Mouse (Mus musculus) embryo, embryonic 10 days (tissue): ENCODE results near the gene Nfat5.
A peak's percentile ranks its signal among the peaks of the same experiment; 100 is the strongest.

Source experiments
- DNase-seq: peaks from one replicate; pipeline ENCODE4 v3.0.0-alpha.2; 2015; ENCODE audit warnings: low spot score

Gene Nfat5

DNA sequence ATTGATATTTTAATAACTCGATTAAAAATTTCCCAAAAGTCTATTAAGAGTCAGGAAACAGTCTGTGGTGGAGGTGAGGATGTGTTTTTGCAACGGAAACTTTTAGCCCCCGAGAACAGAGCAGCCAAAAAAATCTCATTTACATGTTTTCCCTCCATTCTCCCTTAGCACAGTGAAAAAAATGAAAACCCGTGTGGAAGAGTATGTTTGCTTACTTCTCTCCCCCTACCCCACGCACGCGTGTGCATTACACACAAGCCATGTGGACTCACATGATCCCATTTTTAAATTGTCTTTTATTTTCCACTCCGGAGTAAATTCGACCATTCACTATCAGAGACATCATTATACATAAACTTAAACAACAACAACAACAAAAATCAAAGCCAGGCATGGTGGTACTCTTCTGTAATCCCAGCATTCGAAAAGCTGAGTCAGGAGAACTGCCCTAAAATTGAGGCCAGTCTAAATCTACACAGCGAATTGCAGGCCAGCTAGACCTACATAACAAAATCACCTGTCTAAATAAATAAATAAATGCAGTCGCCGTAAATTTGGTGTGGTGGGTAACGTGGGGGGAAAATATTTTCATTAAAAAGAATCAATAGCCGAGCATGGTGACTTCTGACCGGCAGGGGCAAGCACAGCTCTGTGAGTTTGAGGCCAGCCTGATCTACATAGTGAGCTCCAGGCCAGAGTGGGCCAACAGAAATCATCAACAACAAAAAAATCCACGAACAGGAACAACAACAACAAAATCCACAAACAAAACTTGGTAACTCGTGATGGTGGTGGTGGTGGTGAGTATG, 947 bp upstream of the Nfat5 start:
- peak; percentile 53 for DNase-seq

DNA sequence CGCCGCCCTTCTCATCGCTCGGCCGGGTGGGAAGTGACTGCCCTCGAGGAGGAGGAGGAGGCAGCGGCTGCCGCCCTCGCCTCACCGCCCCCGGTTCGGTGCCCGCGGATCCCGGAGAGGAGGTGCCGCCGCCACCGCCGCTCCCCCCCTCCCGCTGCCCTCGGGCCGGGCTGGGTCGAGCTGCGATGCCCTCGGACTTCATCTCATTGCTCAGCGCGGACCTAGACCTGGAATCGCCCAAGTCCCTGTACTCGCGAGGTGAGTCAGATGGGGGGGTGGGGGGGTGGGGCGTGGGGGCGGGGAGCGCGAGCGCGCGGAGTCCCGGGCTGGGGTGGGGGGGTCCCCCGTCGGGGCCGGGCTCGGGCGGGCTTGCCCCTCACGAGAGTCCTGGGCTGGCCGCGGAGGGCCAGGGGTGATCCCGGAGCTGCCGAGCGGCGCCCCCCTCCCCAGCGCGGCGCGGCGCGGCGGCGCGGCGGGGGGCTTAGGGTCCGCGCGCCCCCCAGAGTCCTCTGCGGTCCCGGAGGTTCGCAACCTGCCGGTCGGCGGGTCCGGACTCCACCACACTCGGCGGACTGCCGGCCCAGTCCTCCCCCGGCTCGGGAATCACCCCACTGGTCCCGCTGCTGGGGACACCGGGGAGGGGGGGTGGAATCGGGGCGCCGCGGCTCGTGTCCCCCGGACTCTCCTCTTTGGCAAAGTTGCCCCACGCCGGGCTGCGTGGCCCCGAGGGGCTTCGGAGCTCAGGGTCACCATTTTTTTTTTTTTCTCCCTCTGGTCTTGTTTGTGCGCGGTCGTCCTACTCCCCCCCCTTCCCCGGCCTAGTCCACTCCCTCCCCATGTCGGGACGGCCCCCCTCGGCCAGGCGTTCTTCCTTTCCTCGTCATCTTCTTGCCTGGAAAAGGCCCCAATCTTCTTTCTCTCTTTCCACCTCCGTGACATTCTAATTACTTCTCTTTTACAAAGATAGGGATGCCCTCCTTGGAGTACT, 665 bp downstream of the Nfat5 start:
- DNase-seq, result peak; percentile 26

DNA sequence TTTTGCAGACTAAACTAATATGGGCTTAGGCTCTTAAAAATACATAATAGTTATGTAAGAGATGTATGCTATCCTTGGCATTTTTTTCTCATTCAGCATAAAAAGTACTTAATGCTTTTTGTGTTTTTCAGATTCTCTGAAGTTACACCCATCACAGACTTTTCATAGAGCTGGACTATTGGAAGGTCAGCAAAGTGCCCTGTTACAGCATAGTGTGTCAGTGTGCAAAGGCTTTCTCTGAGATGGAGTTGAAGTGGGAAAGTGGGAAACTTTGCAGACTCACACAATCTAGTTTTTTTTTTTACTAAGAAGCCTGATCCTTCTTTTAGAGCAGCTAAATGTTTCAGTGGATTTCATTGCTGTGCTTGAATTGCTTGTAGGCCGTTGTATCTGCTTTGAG, 2.2 kb downstream of the Nfat5 start:
- no peak for DNase-seq

DNA sequence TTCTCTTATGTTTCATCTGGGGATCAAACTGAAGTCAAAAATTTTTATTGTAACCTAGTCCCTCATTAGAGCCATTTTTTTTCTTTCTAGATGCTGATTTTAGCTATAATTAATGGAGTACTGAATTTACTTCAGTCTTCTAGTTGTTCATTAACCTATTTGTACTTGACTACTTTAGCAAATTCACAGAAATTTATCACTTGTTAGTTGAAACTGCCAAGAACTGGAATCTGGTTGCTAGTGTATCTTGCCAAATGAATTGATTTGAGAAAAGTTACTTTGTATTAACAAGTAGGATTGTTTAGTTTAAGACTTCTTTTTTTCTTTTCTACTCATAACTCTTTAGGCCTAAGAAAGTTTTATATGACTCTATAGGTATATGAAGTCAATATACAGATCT, 18.6 kb downstream of the Nfat5 start:
- DNase-seq, result no peak

DNA sequence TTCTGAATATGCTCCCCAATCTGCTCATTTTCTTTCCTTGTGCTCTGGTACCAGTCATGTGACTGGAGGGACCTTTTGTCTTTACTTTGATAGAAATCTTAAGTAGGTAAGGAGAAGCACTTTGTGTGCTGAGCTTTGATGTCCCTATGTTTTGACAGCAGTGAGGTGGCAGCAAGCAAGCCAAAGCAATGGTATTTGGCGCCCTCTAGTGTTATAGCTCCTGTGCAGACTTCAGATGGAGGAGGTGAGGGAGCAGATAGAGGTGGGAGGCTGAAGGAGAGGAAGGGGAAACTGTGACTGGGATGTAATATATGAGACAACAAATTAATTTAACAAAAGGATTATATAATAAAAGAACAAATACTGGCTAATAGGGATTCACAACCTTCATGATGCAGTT, 30.9 kb downstream of the Nfat5 start:
- peak; percentile 94 for DNase-seq

DNA sequence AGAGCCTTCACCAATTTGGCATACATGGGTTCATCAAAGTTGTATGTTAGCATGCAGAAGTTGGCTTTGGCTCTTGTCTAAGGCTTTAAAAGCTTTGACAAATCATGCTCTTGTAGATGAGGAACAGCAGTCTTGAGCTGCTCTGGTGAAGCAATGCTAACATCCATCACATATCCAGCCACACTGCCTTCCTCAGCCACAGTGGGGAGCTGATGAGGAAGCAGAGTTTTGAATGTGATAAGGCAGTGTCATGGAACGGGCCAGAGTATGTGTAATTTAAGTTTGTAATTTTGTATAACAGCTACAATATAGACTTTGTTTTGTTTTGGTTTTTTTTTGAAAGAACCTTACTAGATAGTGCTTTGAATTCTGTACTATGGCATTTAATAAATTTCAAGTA, 36.3 kb downstream of the Nfat5 start:
- peak; percentile 35 for DNase-seq

DNA sequence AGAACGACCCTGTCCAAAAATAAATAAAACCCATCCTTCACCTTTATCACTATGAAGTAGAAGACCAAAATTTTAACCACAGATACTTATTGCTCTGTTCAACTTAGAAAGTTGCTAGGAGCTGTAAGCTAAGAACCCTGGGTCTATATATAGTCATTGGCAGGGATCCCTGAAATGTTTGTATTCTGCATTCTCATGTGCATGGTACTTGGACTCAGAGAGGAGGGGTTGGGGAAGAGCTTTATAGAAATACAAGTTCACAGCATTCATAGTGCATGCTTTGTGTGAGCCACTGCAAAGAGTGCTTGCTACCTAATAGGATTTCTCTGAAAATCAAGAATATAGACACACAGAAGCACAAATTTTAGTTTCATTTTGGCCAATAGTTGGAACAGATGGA, 43.2 kb downstream of the Nfat5 start:
- DNase-seq, result no peak

DNA sequence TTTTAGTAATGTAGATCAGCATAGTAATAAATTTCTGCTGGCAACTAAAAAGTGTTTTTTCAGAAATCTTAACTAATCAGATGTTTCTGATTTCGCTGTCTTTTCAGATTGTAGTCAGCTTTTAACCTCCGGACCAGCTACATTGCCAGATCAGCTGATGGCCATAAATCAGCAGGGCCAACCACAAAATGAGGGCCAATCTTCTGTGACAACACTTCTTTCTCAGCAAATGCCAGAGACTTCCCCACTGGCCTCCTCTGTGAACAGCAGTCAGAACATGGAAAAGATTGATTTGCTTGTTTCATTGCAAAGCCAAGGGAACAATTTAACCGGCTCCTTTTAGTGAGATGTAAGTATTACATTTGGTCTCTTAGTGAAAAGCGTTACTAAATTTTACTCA, 77.0 kb downstream of the Nfat5 start:
- no peak for DNase-seq

DNA sequence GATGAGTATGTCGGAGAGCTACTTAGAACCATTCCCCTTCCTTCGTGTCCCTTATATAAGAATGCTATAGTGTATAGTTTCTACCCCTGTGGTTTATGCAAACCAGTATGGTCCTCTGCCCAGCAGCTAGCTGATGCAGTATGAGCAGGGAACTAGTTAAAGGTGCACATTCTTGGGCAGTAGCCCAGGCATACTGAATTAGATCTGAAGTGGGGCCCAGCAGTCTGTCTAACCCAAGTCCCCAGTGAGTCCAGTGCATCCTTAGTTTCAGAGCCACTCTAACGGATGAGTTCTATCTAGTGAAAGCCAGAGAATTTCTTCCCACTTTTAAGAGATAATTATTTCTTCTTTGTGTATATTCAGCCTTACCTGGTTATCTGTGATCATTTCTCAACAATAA, 84.1 kb downstream of the Nfat5 start:
- no peak for DNase-seq

DNA sequence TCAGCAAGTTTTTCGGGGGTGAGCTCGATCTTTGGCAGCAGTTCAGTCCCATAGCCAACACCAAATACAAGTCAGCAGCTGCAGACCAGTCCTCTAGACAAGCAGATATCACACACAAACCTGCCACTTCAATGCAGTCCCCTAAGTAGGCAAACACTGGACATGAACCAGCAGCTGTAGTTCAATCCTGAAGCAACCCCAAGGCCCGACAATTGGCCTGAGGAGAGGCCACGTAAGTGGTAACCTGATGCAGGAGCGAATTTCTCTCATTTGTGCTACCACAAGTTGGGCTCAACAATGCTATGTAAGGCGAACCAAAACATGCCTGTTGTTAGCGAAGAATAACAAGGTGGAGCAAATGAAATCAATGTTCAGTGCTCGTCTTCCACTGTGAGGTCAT, 87.5 kb downstream of the Nfat5 start:
- DNase-seq, result no peak

DNA sequence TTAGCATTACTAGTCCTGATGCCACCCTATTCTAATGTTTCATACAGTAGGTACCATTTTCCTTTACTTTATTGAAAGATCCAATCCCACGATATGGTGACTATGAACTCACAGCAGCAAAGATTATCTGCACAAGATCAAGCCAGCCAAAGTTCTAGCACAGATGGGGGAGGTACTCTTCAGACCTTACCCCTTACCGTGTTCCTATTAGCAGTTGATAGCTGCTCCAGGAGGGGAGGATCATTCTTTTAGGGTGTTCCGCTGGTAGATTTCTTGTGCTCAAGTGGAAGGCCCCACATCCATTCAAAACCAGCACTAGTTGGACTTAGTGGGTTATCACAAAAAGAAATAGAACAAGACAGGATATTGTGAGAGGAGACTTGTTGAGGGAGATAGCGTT, 88.4 kb downstream of the Nfat5 start:
- DNase-seq, result no peak

DNA sequence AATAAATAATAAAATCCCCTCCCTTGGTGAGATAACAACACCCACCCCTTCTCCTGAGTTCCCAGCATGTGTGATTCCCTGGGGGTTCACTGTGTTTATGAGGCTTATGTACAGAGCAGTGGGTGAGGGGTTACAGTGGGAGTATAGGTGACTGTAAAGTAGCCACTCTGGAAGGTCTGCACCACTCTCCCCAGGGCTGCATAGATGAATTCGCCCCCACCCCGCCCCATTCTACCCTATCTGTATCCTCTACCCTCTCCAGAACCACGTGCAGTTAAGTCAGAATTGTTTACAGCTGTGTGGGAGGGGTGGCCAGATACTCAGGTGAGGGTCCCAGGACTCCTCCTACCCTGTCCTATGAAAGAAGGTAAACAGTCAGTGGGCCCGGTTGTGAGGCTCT, 89.6 kb downstream of the Nfat5 start:
- DNase-seq, result no peak

DNA sequence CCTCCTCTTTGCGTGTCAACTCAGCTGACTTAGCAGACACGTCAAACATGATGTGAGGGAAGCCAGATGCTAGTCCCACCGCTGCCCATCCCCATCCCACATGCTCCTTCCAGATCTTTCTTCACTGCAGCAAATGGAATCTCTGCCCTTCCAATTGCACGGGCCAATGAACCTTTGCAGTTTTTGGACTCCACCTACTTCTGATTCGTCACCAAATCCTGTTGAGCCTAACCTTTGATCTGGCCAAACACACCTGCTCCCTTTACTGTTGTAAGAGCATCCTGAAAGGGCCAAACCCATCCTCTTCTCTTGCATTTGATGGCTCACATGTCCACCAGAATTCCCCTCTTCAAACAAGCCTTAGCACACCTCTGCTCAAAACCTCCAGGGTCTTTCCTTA, 91.4 kb downstream of the Nfat5 start:
- no peak for DNase-seq

DNA sequence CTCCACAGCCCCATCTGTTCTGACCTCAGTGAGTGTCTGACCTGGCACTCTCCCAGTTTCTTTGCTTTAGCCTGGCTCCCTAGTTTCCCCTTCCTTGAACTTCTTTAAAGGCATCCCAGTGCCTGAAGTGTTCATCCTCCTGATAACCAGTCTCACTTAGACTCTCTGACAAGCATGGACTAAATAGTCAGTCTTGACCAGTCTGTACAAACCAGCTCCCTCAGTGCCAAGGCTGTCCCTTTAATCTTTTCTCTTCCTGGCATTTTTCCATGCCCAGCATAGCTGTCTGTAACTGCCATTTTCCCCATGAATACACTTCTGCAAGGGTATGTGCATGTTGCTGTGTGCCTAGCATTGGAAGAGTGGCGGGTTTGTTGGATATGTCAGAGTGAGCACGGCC, 91.8 kb downstream of the Nfat5 start:
- no peak for DNase-seq

DNA sequence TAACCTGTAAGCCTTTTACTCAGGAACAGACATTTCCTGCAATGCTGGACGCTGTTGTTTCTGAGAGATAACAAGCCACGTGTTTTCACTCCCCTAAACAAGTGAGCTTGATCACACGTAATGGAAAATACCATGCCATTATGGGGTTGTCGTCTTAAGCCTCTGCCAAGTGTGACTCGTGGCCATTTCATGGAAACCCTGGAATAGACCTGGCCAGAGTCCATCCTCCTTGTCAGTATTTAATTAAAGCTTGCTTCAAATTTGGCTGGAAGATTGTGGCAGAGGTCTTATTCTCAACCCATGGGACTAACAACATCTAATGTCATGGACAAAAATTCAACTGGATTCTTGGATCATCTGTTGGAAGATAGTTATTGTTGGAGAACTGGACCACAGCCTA, 92.9 kb downstream of the Nfat5 start:
- no peak for DNase-seq

DNA sequence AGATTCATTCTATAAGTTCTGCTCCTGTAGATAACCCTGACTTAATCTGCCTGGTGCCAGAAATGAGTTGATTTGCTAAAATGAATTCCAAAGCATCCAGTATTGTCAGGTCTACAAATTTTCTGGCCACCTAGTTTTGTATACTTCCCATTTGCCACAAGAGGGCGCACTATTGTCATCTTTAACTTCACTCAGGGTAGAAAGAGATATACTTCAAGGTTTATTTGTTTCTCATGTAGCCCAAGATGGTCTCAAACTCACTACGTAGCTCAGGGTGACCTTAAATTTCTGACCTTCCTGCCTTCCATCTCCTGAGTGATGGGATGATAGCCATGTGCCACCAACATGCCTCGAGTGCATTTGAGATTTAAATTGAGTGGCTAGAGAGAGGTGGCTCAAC, 93.4 kb downstream of the Nfat5 start:
- peak; percentile 84 for DNase-seq

DNA sequence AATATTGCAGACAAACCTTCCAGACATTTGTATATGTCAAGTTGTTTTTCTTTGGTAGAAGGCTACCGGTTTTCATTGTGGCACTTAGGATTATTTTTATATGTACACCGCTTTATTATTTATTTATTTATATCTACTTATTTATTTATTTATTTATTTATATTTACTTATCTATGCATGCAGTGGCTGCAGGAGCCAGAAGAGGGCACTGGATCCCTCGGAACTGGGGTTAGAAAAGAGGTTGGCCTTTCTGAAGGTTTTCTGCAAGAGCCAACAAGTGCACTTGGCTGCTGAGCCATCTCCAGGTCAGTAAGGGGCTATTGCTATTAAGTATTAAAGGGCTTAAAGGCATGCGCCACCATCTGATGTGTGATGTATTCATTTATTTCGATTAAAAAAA, 94.6 kb downstream of the Nfat5 start:
- DNase-seq, result peak; percentile 56

DNA sequence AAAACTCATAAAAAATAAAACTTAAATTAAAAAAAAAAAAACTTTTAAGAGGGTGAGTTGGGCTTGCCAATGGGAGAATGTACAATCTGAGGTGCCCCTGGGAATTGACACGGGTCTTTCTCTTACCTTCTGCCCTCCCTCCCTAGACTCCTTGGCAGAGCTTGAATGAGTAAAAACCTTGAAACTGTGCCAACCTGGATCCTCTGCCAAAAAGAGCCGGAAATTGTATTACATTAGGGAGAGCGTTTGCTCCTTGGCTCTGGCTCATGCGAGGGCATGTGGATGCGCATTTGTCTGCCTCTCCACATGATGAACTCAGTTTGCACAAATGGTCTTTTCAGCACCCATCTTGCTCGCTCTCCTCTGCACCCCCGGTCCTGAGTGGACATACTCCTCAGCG, 96.3 kb downstream of the Nfat5 start:
- DNase-seq, result no peak

DNA sequence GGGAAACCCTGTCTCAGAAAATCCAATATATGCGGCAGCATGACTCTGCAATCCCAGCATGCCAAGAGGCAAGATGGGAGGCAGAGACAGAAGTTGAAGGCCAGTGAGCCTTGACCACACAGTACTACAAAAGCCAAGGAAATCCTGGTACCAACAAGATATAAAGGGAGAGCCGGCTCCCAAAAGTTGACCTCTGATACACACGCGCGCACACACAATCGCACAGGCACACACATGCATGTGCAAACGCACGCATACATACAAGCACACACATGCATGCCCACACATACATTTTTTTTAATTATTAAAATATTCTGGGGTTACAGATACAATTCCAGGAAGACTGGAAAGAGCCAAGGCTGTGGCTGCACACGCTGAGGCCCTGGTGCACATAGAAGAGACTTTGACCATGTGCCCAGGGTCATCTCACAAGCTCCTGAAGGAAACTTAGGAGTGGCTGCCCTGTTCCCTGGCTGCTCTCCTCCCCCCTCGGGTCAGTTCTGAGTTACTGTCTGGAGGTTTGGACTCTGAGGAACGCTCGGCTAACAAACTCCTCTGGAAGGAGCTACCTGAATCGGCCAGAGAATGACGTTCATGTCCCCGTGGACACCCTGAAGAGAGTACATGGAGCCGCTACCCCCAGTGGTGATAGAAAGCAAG, 97.3 kb downstream of the Nfat5 start:
- no peak for DNase-seq

DNA sequence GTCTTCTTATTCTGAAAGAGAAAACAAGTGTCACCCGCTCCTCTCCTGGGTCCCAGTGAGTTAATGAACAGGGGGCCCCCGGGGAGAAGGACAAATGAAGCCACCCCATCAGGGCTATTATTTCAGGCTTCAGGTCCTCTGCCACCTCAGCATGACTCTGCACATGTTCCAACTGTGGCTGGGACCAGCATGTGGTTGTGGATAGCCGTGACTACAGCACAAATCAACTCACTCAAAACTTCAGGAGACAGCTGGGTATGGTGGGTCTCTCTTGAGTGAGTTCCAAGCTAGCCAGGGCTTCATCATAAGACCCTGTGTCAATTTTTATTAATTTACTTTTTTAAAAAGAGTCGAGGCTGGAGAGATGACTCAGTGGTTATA, 97.9 kb downstream of the Nfat5 start:
- DNase-seq, result no peak

DNA sequence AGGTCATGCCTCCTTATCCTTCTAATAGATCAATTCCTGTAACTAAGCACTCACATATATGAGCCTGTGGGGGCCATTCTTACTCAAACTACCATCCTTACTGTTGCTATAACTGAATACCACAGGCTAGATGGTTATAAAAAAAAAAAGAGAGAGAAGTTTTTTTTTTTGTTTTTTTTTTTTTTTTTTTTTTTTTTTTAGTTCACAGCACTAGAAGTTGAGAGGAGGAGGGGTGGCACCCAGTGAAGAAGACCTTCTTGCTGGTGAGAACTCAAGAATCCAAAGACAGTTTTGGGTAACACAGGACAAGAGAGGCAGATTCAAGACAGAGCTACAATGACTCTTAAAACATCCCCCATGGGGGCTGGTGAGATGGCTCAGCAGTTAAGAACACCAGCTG, 102.1 kb downstream of the Nfat5 start:
- no peak for DNase-seq

DNA sequence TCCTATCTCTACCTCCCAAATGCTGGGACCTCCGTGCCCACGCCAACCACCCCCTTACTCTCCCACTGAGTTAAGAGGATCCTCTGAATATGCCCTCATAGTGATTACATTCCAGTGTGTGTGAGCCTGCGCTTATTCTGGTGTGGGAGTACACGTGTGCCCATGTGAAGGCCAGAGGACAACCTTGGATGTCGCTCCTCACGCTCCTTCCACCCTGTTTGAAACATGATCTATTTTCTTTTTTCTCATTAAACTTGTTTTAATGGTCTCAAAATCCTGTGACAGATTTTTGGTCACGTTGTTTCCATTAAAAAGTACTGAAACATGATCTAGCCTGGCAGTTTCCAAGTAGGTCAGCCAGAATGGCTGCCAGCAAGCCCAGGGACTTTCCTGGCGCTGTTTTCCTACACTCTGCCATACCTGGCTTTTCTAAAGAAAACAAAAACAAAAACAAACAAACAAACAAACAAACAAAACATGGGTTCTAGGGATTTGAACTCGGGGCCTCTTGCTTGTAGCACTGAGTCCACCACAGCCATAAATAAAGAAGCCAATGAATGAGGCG, 102.9 kb downstream of the Nfat5 start:
- no peak for DNase-seq
